Mouse (Mus musculus) embryonic facial prominence, embryonic 13.5 days (tissue): ENCODE measurements around the gene Olfr611. TPM values are rescaled to one million over a fixed set of nuclear protein-coding genes. Genes with fewer than 3 reads are reported as not detected.
"Not testable (repeated sequence)": the region's sequence is repeated elsewhere in the genome, so short reads cannot be mapped to it uniquely, and the experiment has no call there.

Experiments
- ATAC-seq: fragments of 200-750 bp; cut with Nextera tagmentation; 2 replicates; pipeline ENCODE4 v1.8.0; 2017; ENCODE audit warnings: low read depth; ENCODE audit not compliant: insufficient number of reproducible peaks, insufficient read depth, low FRiP score, low TSS enrichment
- H3K27ac ChIP-seq: fragments of 300-500 bp; sonication (generic); 2 replicates; pipeline ENCODE4 v1.5.1; 2015; ENCODE audit warnings: moderate library complexity, mild to moderate bottlenecking, inconsistent platforms
- H3K27me3 ChIP-seq: fragments of 300-500 bp; sonication (generic); 2 replicates; pipeline ENCODE4 v1.6.1; 2015; ENCODE audit warnings: mild to moderate bottlenecking, inconsistent platforms
- H3K36me3 ChIP-seq: fragments of 300-500 bp; sonication (generic); 2 replicates; pipeline ENCODE4 v1.6.1; 2015; ENCODE audit warnings: mild to moderate bottlenecking, inconsistent platforms
- H3K4me1 ChIP-seq: fragments of 300-500 bp; sonication (generic); 2 replicates; pipeline ENCODE4 v1.6.1; 2015; ENCODE audit warnings: inconsistent platforms
- H3K4me2 ChIP-seq: fragments of 300-500 bp; sonication (generic); 2 replicates; pipeline ENCODE4 v1.6.1; 2015; ENCODE audit warnings: moderate library complexity, mild to moderate bottlenecking, inconsistent platforms
- H3K4me3 ChIP-seq: fragments of 300-500 bp; sonication (generic); 2 replicates; pipeline ENCODE4 v1.5.1; 2015; ENCODE audit warnings: mild to moderate bottlenecking, inconsistent platforms
- H3K9ac ChIP-seq: fragments of 300-500 bp; sonication (generic); 2 replicates; pipeline ENCODE4 v1.6.1; 2015; ENCODE audit warnings: mild to moderate bottlenecking, inconsistent platforms
- H3K9me3 ChIP-seq: fragments of 300-500 bp; sonication (generic); 2 replicates; pipeline ENCODE4 v1.6.1; 2016; ENCODE audit warnings: inconsistent platforms
- whole genome bisulfite sequencing: fragments of 180-500 bp; shearing (Covaris S2); methylation state at CpG from one replicate; pipeline ENCODE4 v1.1.7; 2015; ENCODE audit warnings: mixed read lengths; 5-methylcytosine and 5-hydroxymethylcytosine counted together
- polyA plus RNA-seq: library from polyadenylated mRNA; unstranded; fragments of >200 nt; fragmentation: Nextera tagmentation; extraction: Ambion mirVana; gene quantifications from 2 replicates; pipeline ENCODE4 v1.2.1, GENCODE M21; 2015

Gene Olfr611
- polyA plus RNA-seq: not detected in 2 replicates

GRCm38 (mm10) chr7:103520746-103521145 is at the start of gene Olfr611:
Gene Olfr611 (minus strand): TSS chr7:103520846.
- H3K27me3 ChIP-seq, H3K27ac ChIP-seq, H3K9me3 ChIP-seq, H3K36me3 ChIP-seq, H3K4me3 ChIP-seq, H3K4me1 ChIP-seq, ATAC-seq, H3K9ac ChIP-seq, H3K4me2 ChIP-seq: not testable (repeated sequence)
- 59% methylated on average over 1 of the region's 1 CpGs for WGBS

GRCm38 (mm10) chr7:103569043-103569442 is 48.4 kb upstream of the Olfr611 start, which contains the start of gene Olfr616:
Gene Olfr616 (minus strand): TSS chr7:103569143.
- Histone ChIP-seq H3K27ac (no peak within 1 kb of the TSS), H3K27me3 (no peaks in the 10 kb centered on the region), H3K4me2 (no peak within 1 kb of the TSS), H3K4me3 (no peak within 1 kb of the TSS), H3K36me3 (no peaks in the 10 kb centered on the region), H3K9ac (no peak within 1 kb of the TSS), H3K9me3 (no peaks in the 10 kb centered on the region), H3K4me1 (no peaks in the 10 kb centered on the region)
- ATAC-seq: no peak
- WGBS: 83% methylated on average over 3 of the region's 3 CpGs

GRCm38 (mm10) chr7:103555779-103556178 is 35.1 kb upstream of the Olfr611 start, which contains the start of gene Olfr615:
Gene Olfr615 (plus strand): TSS chr7:103556079.
- H3K27me3 ChIP-seq: no peaks in the 10 kb centered on the region
- WGBS: 78% methylated on average over 2 of the region's 2 CpGs

GRCm38 (mm10) chr7:103547774-103548173 is 27.1 kb upstream of the Olfr611 start, which contains the start of gene Olfr613:
Gene Olfr613 (plus strand): TSS chr7:103548074.
- 70% methylated on average over 2 of the region's 2 CpGs for WGBS
- Histone ChIP-seq H3K4me3 (no peak within 1 kb of the TSS), H3K4me2 (no peak within 1 kb of the TSS), H3K27me3 (no peaks in the 10 kb centered on the region), H3K4me1 (no peaks in the 10 kb centered on the region), H3K27ac (no peak within 1 kb of the TSS), H3K36me3 (no peaks in the 10 kb centered on the region), H3K9ac (no peak within 1 kb of the TSS), H3K9me3 (no peaks in the 10 kb centered on the region)
- no peak for ATAC-seq

More at GRCm38 (mm10) chr7:103555779-103556178, 35.1 kb upstream of the Olfr611 start, which contains the start of gene Olfr615:
- Histone ChIP-seq H3K36me3 (no peaks in the 10 kb centered on the region), H3K4me1 (no peaks in the 10 kb centered on the region), H3K4me3 (no peak within 1 kb of the TSS), H3K27ac (no peak within 1 kb of the TSS), H3K9me3 (no peaks in the 10 kb centered on the region), H3K4me2 (no peak within 1 kb of the TSS), H3K9ac (no peak within 1 kb of the TSS)
- no peak for ATAC-seq

DNA sequence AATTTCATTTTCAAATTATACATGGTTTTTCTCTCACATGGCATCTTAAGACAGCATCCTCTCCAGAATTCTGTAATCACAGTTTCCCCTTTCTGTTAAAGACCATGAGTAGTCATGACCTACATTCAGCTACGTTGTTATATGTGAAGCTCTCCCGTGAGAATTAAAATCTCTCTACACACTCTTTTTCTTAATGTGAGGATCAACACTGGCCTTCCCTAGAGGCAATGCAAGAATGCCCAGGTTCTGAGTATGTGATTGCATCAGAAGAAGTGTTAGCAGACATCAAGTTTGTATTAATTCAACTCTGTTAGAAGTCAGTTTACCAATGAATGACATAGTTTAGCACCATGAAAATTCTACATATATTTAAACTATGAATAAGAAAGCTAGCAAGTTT is 22.0 kb upstream of the Olfr611 start, which contains the start of gene Olfr612:
Gene Olfr612, minus strand, starts transcription at position 101 of the 400 bp plus-strand sequence.
- WGBS: 81% methylated on average over 2 of the region's 2 CpGs
- H3K27me3 ChIP-seq, H3K9ac ChIP-seq, H3K4me3 ChIP-seq, H3K27ac ChIP-seq, H3K4me2 ChIP-seq, H3K4me1 ChIP-seq, H3K9me3 ChIP-seq, H3K36me3 ChIP-seq, ATAC-seq: not testable (repeated sequence)

GRCm38 (mm10) chr7:103512022-103512421 is 8.6 kb downstream of the Olfr611 start, which contains the start of gene Olfr610:
Gene Olfr610 (minus strand): TSS chr7:103512122.
- no peak within 1 kb of the TSS for H3K9ac ChIP-seq
- H3K36me3 ChIP-seq: no peaks in the 10 kb centered on the region
- H3K27me3 ChIP-seq: no peaks in the 10 kb centered on the region
- H3K4me3 ChIP-seq: no peak within 1 kb of the TSS
- no peaks in the 10 kb centered on the region for H3K4me1 ChIP-seq
- ATAC-seq: no peak
- no peaks in the 10 kb centered on the region for H3K9me3 ChIP-seq
- no peak within 1 kb of the TSS for H3K27ac ChIP-seq
- no peak within 1 kb of the TSS for H3K4me2 ChIP-seq
- 86% methylated on average over 2 of the region's 2 CpGs for WGBS

GRCm38 (mm10) chr7:103497962-103498361 is 22.7 kb downstream of the Olfr611 start, which contains the start of gene Olfr609:
Gene Olfr609 (minus strand): TSS chr7:103498062.
- 77% methylated on average over 1 of the region's 1 CpGs for WGBS
- no peaks in the 10 kb centered on the region for H3K27me3 ChIP-seq
- H3K4me1 ChIP-seq: no peaks in the 10 kb centered on the region
- no peak within 1 kb of the TSS for H3K4me3 ChIP-seq
- H3K4me2 ChIP-seq: no peak within 1 kb of the TSS
- H3K9me3 ChIP-seq: no peaks in the 10 kb centered on the region
- H3K9ac ChIP-seq: no peak within 1 kb of the TSS
- H3K36me3 ChIP-seq: no peaks in the 10 kb centered on the region
- H3K27ac ChIP-seq: no peak within 1 kb of the TSS
- ATAC-seq: no peak

GRCm38 (mm10) chr7:103477106-103477505 is 43.5 kb downstream of the Olfr611 start:
- H3K4me3 ChIP-seq, H3K4me1 ChIP-seq, H3K4me2 ChIP-seq, ATAC-seq, H3K27ac ChIP-seq, H3K27me3 ChIP-seq, H3K9me3 ChIP-seq, H3K9ac ChIP-seq, H3K36me3 ChIP-seq: not testable (repeated sequence)
- WGBS: 85% methylated on average over 9 of the region's 9 CpGs

GRCm38 (mm10) chr7:103469577-103469976 is 51.1 kb downstream of the Olfr611 start, which contains the start of gene Olfr608:
Gene Olfr608 (plus strand): TSS chr7:103469877.
- Histone ChIP-seq H3K4me2 (no peak within 1 kb of the TSS), H3K36me3 (no peaks in the 10 kb centered on the region), H3K9ac (no peak within 1 kb of the TSS), H3K4me3 (no peak within 1 kb of the TSS), H3K27me3 (no peaks in the 10 kb centered on the region), H3K9me3 (no peaks in the 10 kb centered on the region), H3K27ac (no peak within 1 kb of the TSS), H3K4me1 (no peaks in the 10 kb centered on the region)
- no peak for ATAC-seq

Other genes starting within 250 kb of the Olfr611 start
- gene Olfr596, start 215.2 kb downstream of the Olfr611 start, polyA plus RNA-seq: not detected in 2 replicates
- not detected in 2 replicates for gene Olfr597, start 204.5 kb downstream of the Olfr611 start, polyA plus RNA-seq
- not detected in 2 replicates for gene Olfr598, start 197.3 kb downstream of the Olfr611 start, polyA plus RNA-seq
- gene Olfr599, start 184.9 kb downstream of the Olfr611 start, polyA plus RNA-seq: not detected in 2 replicates
- not detected in 2 replicates for gene Olfr600, start 171.2 kb downstream of the Olfr611 start, polyA plus RNA-seq
- not detected in 2 replicates for gene Olfr601, start 158.2 kb downstream of the Olfr611 start, polyA plus RNA-seq
- not detected in 2 replicates for gene Olfr603, start 134.7 kb downstream of the Olfr611 start, polyA plus RNA-seq
- gene Usp17lc, start 105.8 kb downstream of the Olfr611 start, polyA plus RNA-seq: not detected in 2 replicates
- not detected in 2 replicates for gene Olfr605, start 75.4 kb downstream of the Olfr611 start, polyA plus RNA-seq
- gene Olfr606, start 71.8 kb downstream of the Olfr611 start, polyA plus RNA-seq: not detected in 2 replicates
- not detected in 2 replicates for gene Olfr607, start 56.7 kb downstream of the Olfr611 start, polyA plus RNA-seq
- not detected in 2 replicates for gene Olfr608, start 51.0 kb downstream of the Olfr611 start, polyA plus RNA-seq
- gene Olfr609, start 22.8 kb downstream of the Olfr611 start, polyA plus RNA-seq: not detected in 2 replicates
- not detected in 2 replicates for gene Olfr610, start 8.7 kb downstream of the Olfr611 start, polyA plus RNA-seq
- not detected in 2 replicates for gene Olfr612, start 21.9 kb upstream of the Olfr611 start, polyA plus RNA-seq
- gene Olfr613, start 27.2 kb upstream of the Olfr611 start, polyA plus RNA-seq: not detected in 2 replicates
- gene Olfr615, start 35.2 kb upstream of the Olfr611 start, polyA plus RNA-seq: not detected in 2 replicates
- not detected in 2 replicates for gene Olfr616, start 48.3 kb upstream of the Olfr611 start, polyA plus RNA-seq
- gene Olfr617, start 52.2 kb upstream of the Olfr611 start, polyA plus RNA-seq: not detected in 2 replicates
- gene Olfr618, start 69.3 kb upstream of the Olfr611 start, polyA plus RNA-seq: not detected in 2 replicates
- gene Olfr619, start 79.7 kb upstream of the Olfr611 start, polyA plus RNA-seq: not detected in 2 replicates
- gene Olfr620, start 91.7 kb upstream of the Olfr611 start, polyA plus RNA-seq: not detected in 2 replicates
- 0.18 and 0.22 TPM in 2 replicates for gene Olfr622, start 121.9 kb upstream of the Olfr611 start, polyA plus RNA-seq
- gene Olfr623, start 142.9 kb upstream of the Olfr611 start, polyA plus RNA-seq: not detected in 2 replicates
- gene Olfr624, start 150.3 kb upstream of the Olfr611 start, polyA plus RNA-seq: 0.07 and 0.08 TPM in 2 replicates
- gene Olfr625-ps1, start 161.9 kb upstream of the Olfr611 start, polyA plus RNA-seq: not detected in 2 replicates
- gene Olfr243, start 193.8 kb upstream of the Olfr611 start, polyA plus RNA-seq: not detected in 2 replicates
- not detected in 2 replicates for gene Olfr628, start 209.5 kb upstream of the Olfr611 start, polyA plus RNA-seq
- not detected in 2 replicates for gene Olfr629, start 224.1 kb upstream of the Olfr611 start, polyA plus RNA-seq
- not detected in 2 replicates for gene Olfr630, start 236.5 kb upstream of the Olfr611 start, polyA plus RNA-seq